In genomic region chr3:138515656-138516370, GRCm38 (mm10) we compare ENCODE assay signal across 9 mouse cellular contexts. TPM values are rescaled to one million over a fixed set of nuclear protein-coding genes. Genes with fewer than 3 reads are reported as not detected.
DNase-seq lines count a peak whose midpoint lies in the region; ATAC-seq and TF ChIP-seq lines count a peak whose summit lies in the region.
"Had no signal": no experiment of that assay in that cellular context is flagged by ENCODE, and none has a peak within 500 bp of the region (broad histone marks: within the 10 kb centered on the region; RNA-seq: fewer than 3 reads in every experiment).

No protein-coding gene starts in this region.

- 48% methylated on average over 10 of the region's 10 CpGs for WGBS in kidney, postnatal 0 days
- 41% methylated on average over 10 of the region's 10 CpGs for WGBS in forebrain, embryonic 10.5 days
- WGBS in midbrain, embryonic 12.5 days = 27% methylated on average over 10 of the region's 10 CpGs

- TF ChIP-seq CTCF in kidney, postnatal 0 days (IDR thresholded peaks at IDR 0.05; ENCODE audit: low read depth) = no peak

- DNase-seq in kidney, postnatal 0 days (ENCODE audit: low spot score) = peak; percentile 39
- DNase-seq in kidney, adult 11 months = no peak
- DNase-seq in R1 (ENCODE audit: low read depth, low spot score) = peak; percentile 59
- no peak for DNase-seq in forebrain, embryonic 10.5 days (ENCODE audit: extremely low spot score, low spot score)
- no peak for DNase-seq in right cerebral cortex, postnatal 25 days
- no peak for DNase-seq in frontal cortex, adult 2 months (ENCODE audit: extremely low spot score in 1 of 2, low spot score in 1 of 2)
- no peak for DNase-seq in T-cell, adult 2 months (ENCODE audit: low spot score)

- no peak overlapping the region for H3K4me3 ChIP-seq in kidney, postnatal 0 days (replicated peaks; ENCODE audit: low read depth, low read length)
- H3K4me3 ChIP-seq in forebrain, embryonic 10.5 days = no peak overlapping the region
- H3K4me3 ChIP-seq in midbrain, embryonic 12.5 days = no peak overlapping the region
- H3K4me3 ChIP-seq: limb, embryonic 12.5 days had no signal

- no peaks in the 10 kb centered on the region for H3K9me3 ChIP-seq in kidney, postnatal 0 days (replicated peaks; ENCODE audit: low read length)
- no peaks in the 10 kb centered on the region; the same call in 1 of the 2 replicates for H3K9me3 ChIP-seq in forebrain, embryonic 10.5 days
- 0 out of 2 replicates have a peak, but pooled peaks cover 3% of the 10 kb centered on the region for H3K9me3 ChIP-seq in midbrain, embryonic 12.5 days
- H3K9me3 ChIP-seq: limb, embryonic 12.5 days had no signal

- 0 out of 2 replicates have a peak, but pooled peaks cover 3% of the 10 kb centered on the region for H3K4me1 ChIP-seq in kidney, postnatal 0 days (replicated peaks; ENCODE audit: insufficient read depth, low read length)
- peaks cover 35% of the 10 kb centered on the region for H3K4me1 ChIP-seq in forebrain, embryonic 10.5 days
- peaks cover 22% of the 10 kb centered on the region for H3K4me1 ChIP-seq in midbrain, embryonic 12.5 days

- H3K27ac ChIP-seq in kidney, postnatal 0 days = no peak overlapping the region
- H3K27ac ChIP-seq in forebrain, embryonic 10.5 days = peak overlapping the region; percentile 73
- peak overlapping the region; percentile 39 for H3K27ac ChIP-seq in midbrain, embryonic 12.5 days (replicated peaks)
- H3K27ac ChIP-seq: limb, embryonic 12.5 days had no signal

- H3K4me2 ChIP-seq in kidney, postnatal 0 days (ENCODE audit: low read length) = no peak overlapping the region
- H3K4me2 ChIP-seq in midbrain, embryonic 12.5 days (replicated peaks) = peak overlapping the region; percentile 22
- H3K4me2 ChIP-seq: limb, embryonic 12.5 days had no signal

- H3K9ac ChIP-seq in kidney, postnatal 0 days (ENCODE audit: low read depth, low read length) = no peak overlapping the region
- H3K9ac ChIP-seq in midbrain, embryonic 12.5 days (replicated peaks) = no peak overlapping the region
- H3K9ac ChIP-seq: limb, embryonic 12.5 days had no signal

- ATAC-seq in kidney, postnatal 0 days (replicated peaks; ENCODE audit: low FRiP score, low read depth) = peak; percentile 71
- peak; percentile 81 for ATAC-seq in midbrain, embryonic 12.5 days (ENCODE audit: low FRiP score, low read depth)

- no peaks in the 10 kb centered on the region for H3K27me3 ChIP-seq in kidney, postnatal 0 days (ENCODE audit: insufficient read depth, low read length)
- H3K27me3 ChIP-seq in forebrain, embryonic 10.5 days (ENCODE audit: poor library complexity, severe bottlenecking) = no peaks in the 10 kb centered on the region
- no peaks in the 10 kb centered on the region for H3K27me3 ChIP-seq in midbrain, embryonic 12.5 days
- H3K27me3 ChIP-seq: limb, embryonic 12.5 days had no signal

- H3K36me3 ChIP-seq in kidney, postnatal 0 days (ENCODE audit: insufficient read depth, low read length) = no peaks in the 10 kb centered on the region
- H3K36me3 ChIP-seq in forebrain, embryonic 10.5 days (replicated peaks) = no peaks in the 10 kb centered on the region
- H3K36me3 ChIP-seq in midbrain, embryonic 12.5 days = no peaks in the 10 kb centered on the region
- H3K36me3 ChIP-seq: limb, embryonic 12.5 days had no signal

RNA-seq across cellular contexts. Expression of gene Eif4e, which starts 10.2 kb away (rescaled TPM):
- 240 and 259 TPM in 2 replicates for polyA plus RNA-seq in kidney, postnatal 0 days (2015; fragmentation: Nextera tagmentation; extraction: Ambion mirVana)
- polyA plus RNA-seq in forebrain, embryonic 10.5 days (2016; fragmentation: Nextera tagmentation; extraction: Ambion mirVana) = 546 and 574 TPM in 2 replicates
- 348 and 357 TPM in 2 replicates for polyA plus RNA-seq in midbrain, embryonic 12.5 days (2016; fragmentation: Nextera tagmentation; extraction: Ambion mirVana)
- 137 and 188 TPM in 2 replicates for polyA plus RNA-seq in frontal cortex, adult 2 months (2012; rRNA removed)

RNA-seq across cellular contexts. Expression of gene Metap1, which starts 26.5 kb away (rescaled TPM):
- 40.2 and 41.4 TPM in 2 replicates for polyA plus RNA-seq in kidney, postnatal 0 days (2015; fragmentation: Nextera tagmentation; extraction: Ambion mirVana)
- 45.2 and 45.9 TPM in 2 replicates for polyA plus RNA-seq in forebrain, embryonic 10.5 days (2016; fragmentation: Nextera tagmentation; extraction: Ambion mirVana)
- 42.8 and 44.2 TPM in 2 replicates for polyA plus RNA-seq in midbrain, embryonic 12.5 days (2016; fragmentation: Nextera tagmentation; extraction: Ambion mirVana)
- 37.9 and 40.1 TPM in 2 replicates for polyA plus RNA-seq in frontal cortex, adult 2 months (2012; rRNA removed)

Comparison
In these comparisons a context has a peak if more than half of its experiments do, and no peak if none do; other contexts are left out.
1. DNase-seq: peak in kidney, postnatal 0 days (single experiment) and R1 (single experiment); none in kidney, adult 11 months (single experiment), forebrain, embryonic 10.5 days (single experiment), right cerebral cortex, postnatal 25 days (single experiment), frontal cortex, adult 2 months (0 of 2) and T-cell, adult 2 months (single experiment).